Mouse (Mus musculus) neural tube, embryonic 14.5 days (tissue): Measurements from ENCODE around the gene Tmem9. TPM values are rescaled to one million over a fixed set of nuclear protein-coding genes. Genes with fewer than 3 reads are reported as not detected.
A peak's percentile ranks its signal among the peaks of the same experiment; 100 is the strongest.

ENCODE experiments used
- ATAC-seq: fragments of 200-750 bp; cut with Nextera tagmentation; 2 replicates; pipeline ENCODE4 v1.8.0; 2017; ENCODE audit warnings: low read depth, mild to moderate bottlenecking, moderate TSS enrichment, moderate library complexity
- H3K27ac ChIP-seq: fragments of 300-500 bp; sonication (generic); 2 replicates; pipeline ENCODE4 v1.5.1; 2014; ENCODE audit warnings: low read depth, mild to moderate bottlenecking, control low read depth, low read length, moderate library complexity, mixed read lengths
- H3K27me3 ChIP-seq: fragments of 300-500 bp; sonication (generic); 2 replicates; pipeline ENCODE4 v1.6.1; 2014; ENCODE audit warnings: low read length; ENCODE audit not compliant: control insufficient read depth, insufficient read depth
- H3K36me3 ChIP-seq: fragments of 300-500 bp; sonication (generic); 2 replicates; pipeline ENCODE4 v1.6.1; 2014; ENCODE audit warnings: low read length, mixed read lengths; ENCODE audit not compliant: control insufficient read depth, insufficient read depth
- H3K4me1 ChIP-seq: fragments of 300-500 bp; sonication (generic); 2 replicates; pipeline ENCODE4 v1.6.1; 2014; ENCODE audit warnings: low read length; ENCODE audit not compliant: control insufficient read depth, insufficient read depth
- H3K4me2 ChIP-seq: fragments of 300-500 bp; sonication (generic); 2 replicates; pipeline ENCODE4 v1.6.1; 2014; ENCODE audit warnings: mild to moderate bottlenecking, low read depth, low read length, control low read depth
- H3K4me3 ChIP-seq: fragments of 300-500 bp; sonication (generic); 2 replicates; pipeline ENCODE4 v1.5.1; 2014; ENCODE audit warnings: low read depth, low read length, control low read depth, mixed read lengths
- H3K9ac ChIP-seq: fragments of 300-500 bp; sonication (generic); replicated peaks from 2 replicates; pipeline ENCODE4 v1.6.1; 2014; ENCODE audit warnings: low read depth, mild to moderate bottlenecking, control low read depth, low read length, mixed read lengths
- H3K9me3 ChIP-seq: fragments of 300-500 bp; sonication (generic); 2 replicates; pipeline ENCODE4 v1.6.1; 2016; ENCODE audit warnings: low read length; ENCODE audit not compliant: control insufficient read depth
- WGBS: fragments of 180-500 bp; shearing (Covaris S2); extraction: QIAGEN DNeasy Blood & Tissue Kit; methylation state at CpG from one replicate; pipeline ENCODE4 v1.1.7; 2014; 5-methylcytosine and 5-hydroxymethylcytosine counted together
- polyA plus RNA-seq: library from polyadenylated mRNA; unstranded; fragments of >200 nt; fragmentation: Nextera tagmentation; extraction: Ambion mirVana; gene quantifications from 2 replicates; pipeline ENCODE4 v1.2.1, GENCODE M21; 2014

Tmem9 gene
- polyA plus RNA-seq: 69.9 and 115 TPM in 2 replicates

- Histone ChIP-seq H3K27ac (no peak within 1 kb of the TSS), H3K4me1 (no peaks in the 10 kb centered on the region), H3K27me3 (peaks cover 3% of the 10 kb centered on the region; the same call in 1 of the 2 replicates), H3K9ac (no peak within 1 kb of the TSS), H3K4me3 (peak within 1 kb of the TSS; percentile 22), H3K4me2 (peak within 1 kb of the TSS; percentile 57), H3K9me3 (no peaks in the 10 kb centered on the region), H3K36me3 (no peaks in the 10 kb centered on the region)
- WGBS: 4% methylated on average over 37 of the region's 37 CpGs
- peak; percentile 73; the same call in 1 of the 2 replicates for ATAC-seq
Observed at GRCm38 (mm10) chr1:136007211-136008158, at the start of gene Tmem9. TSS of gene Tmem9 (plus strand) at chr1:136008150.

DNA sequence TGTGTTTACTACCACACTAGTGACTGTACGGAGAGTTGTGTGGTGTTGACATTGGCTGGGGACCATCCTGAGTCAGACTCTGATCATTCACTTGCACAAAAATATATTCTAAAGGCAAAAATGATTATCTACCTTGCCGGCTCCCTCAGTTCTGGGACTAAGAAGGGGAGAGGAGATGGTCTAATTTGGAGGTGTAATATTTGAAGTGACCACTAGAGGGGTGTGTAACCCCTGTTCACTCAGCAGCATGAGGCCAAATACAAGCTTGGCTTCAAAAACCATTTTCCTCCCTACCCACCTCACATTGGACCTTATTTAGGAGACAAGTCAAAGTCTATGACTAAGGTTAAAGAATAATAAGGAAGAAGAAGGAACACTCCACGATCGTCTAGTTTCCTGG lies 49.5 kb upstream of the Tmem9 start:
- H3K4me2 ChIP-seq: no peak overlapping the region
- H3K27ac ChIP-seq: no peak overlapping the region
- no peaks in the 10 kb centered on the region for H3K4me1 ChIP-seq
- H3K4me3 ChIP-seq: no peak overlapping the region
- 53% methylated on average over 4 of the region's 4 CpGs for WGBS
- no peaks in the 10 kb centered on the region for H3K9me3 ChIP-seq
- H3K27me3 ChIP-seq: no peaks in the 10 kb centered on the region
- ATAC-seq: peak; percentile 49; the same call in 1 of the 2 replicates
- no peaks in the 10 kb centered on the region for H3K36me3 ChIP-seq
- H3K9ac ChIP-seq: no peak overlapping the region

- Histone ChIP-seq H3K4me1 (no peaks in the 10 kb centered on the region), H3K9ac (no peak overlapping the region), H3K36me3 (no peaks in the 10 kb centered on the region), H3K4me2 (no peak overlapping the region), H3K9me3 (no peaks in the 10 kb centered on the region), H3K27ac (no peak overlapping the region), H3K27me3 (no peaks in the 10 kb centered on the region), H3K4me3 (no peak overlapping the region)
- 75% methylated on average over 5 of the region's 5 CpGs for WGBS
- no peak for ATAC-seq
Observed at GRCm38 (mm10) chr1:135963177-135963576, 44.8 kb upstream of the Tmem9 start.

GRCm38 (mm10) chr1:135964561-135964960 lies 43.4 kb upstream of the Tmem9 start:
- no peaks in the 10 kb centered on the region for H3K36me3 ChIP-seq
- H3K4me1 ChIP-seq: no peaks in the 10 kb centered on the region
- no peak overlapping the region for H3K4me3 ChIP-seq
- ATAC-seq: no peak
- H3K4me2 ChIP-seq: no peak overlapping the region
- WGBS: 70% methylated on average over 11 of the region's 11 CpGs
- no peak overlapping the region for H3K9ac ChIP-seq
- H3K9me3 ChIP-seq: no peaks in the 10 kb centered on the region
- H3K27ac ChIP-seq: no peak overlapping the region
- H3K27me3 ChIP-seq: no peaks in the 10 kb centered on the region

GRCm38 (mm10) chr1:135967739-135968138 lies 40.2 kb upstream of the Tmem9 start:
- 80% methylated on average over 4 of the region's 4 CpGs for WGBS
- Histone ChIP-seq H3K4me3 (no peak overlapping the region), H3K27ac (no peak overlapping the region), H3K36me3 (no peaks in the 10 kb centered on the region), H3K4me2 (no peak overlapping the region), H3K9ac (no peak overlapping the region), H3K4me1 (no peaks in the 10 kb centered on the region), H3K9me3 (no peaks in the 10 kb centered on the region), H3K27me3 (no peaks in the 10 kb centered on the region)
- ATAC-seq: no peak

- no peak overlapping the region for H3K4me2 ChIP-seq
Observed at GRCm38 (mm10) chr1:135970486-135970885, 37.5 kb upstream of the Tmem9 start.

DNA sequence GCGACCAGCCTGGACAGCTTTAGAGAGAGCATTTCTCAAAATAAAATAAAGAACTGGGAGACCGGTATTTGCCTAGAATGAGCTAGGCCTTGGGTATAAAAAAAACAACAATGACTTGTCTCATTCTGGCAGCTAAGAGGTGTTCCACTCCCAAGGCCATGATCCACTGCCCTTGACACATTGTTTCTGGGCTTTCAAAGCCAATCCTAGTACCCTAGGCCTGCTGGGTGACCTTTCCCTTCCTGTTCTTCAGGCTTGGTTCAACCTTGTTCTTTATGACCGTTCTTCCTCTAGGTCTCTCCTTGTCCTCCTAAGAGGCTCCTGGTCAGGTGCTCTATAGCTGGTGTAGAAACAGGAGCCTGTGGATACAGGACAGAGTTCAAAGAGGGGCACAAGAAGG lies 35.4 kb upstream of the Tmem9 start:
- 89% methylated on average over 3 of the region's 3 CpGs for WGBS
- Histone ChIP-seq H3K9ac (no peak overlapping the region), H3K27me3 (no peaks in the 10 kb centered on the region), H3K9me3 (no peaks in the 10 kb centered on the region), H3K4me3 (no peak overlapping the region), H3K4me2 (no peak overlapping the region), H3K27ac (no peak overlapping the region), H3K4me1 (no peaks in the 10 kb centered on the region), H3K36me3 (no peaks in the 10 kb centered on the region)
- ATAC-seq: no peak

More at GRCm38 (mm10) chr1:135970486-135970885, 37.5 kb upstream of the Tmem9 start:
- 68% methylated on average over 2 of the region's 2 CpGs for WGBS
- no peaks in the 10 kb centered on the region for H3K4me1 ChIP-seq
- H3K4me3 ChIP-seq: no peak overlapping the region
- H3K27me3 ChIP-seq: no peaks in the 10 kb centered on the region
- no peaks in the 10 kb centered on the region for H3K9me3 ChIP-seq
- H3K27ac ChIP-seq: no peak overlapping the region
- H3K36me3 ChIP-seq: no peaks in the 10 kb centered on the region
- no peak overlapping the region for H3K9ac ChIP-seq
- no peak for ATAC-seq

DNA sequence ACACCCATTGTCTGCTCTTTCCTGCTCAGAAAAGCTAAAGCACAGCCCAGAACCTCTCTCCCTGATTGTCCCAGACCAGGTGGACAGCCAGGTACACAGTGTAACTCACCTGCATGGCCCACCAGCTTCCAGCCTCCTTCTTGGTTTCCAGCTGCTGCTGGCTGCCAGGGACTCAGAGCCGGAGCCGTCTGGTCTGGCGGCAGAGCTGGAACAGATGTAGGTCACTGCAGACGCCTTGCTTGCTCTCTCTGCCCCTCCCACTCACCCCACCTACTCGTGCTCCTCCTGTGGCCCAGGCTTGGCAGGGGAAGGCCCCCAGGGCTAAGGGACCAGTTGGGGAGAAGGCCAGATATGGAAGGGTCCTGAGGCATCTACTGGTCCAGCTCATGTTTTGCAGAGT lies 23.8 kb upstream of the Tmem9 start:
- Histone ChIP-seq H3K9me3 (no peaks in the 10 kb centered on the region), H3K4me2 (no peak overlapping the region), H3K4me1 (no peaks in the 10 kb centered on the region), H3K36me3 (no peaks in the 10 kb centered on the region), H3K9ac (no peak overlapping the region), H3K4me3 (no peak overlapping the region), H3K27ac (no peak overlapping the region), H3K27me3 (no peaks in the 10 kb centered on the region)
- no peak for ATAC-seq
- 55% methylated on average over 5 of the region's 5 CpGs for whole genome bisulfite sequencing

GRCm38 (mm10) chr1:135989876-135990275 lies 18.1 kb upstream of the Tmem9 start:
- Histone ChIP-seq H3K27ac (no peak overlapping the region), H3K9me3 (no peaks in the 10 kb centered on the region), H3K4me3 (no peak overlapping the region), H3K4me2 (no peak overlapping the region), H3K36me3 (no peaks in the 10 kb centered on the region), H3K4me1 (no peaks in the 10 kb centered on the region), H3K27me3 (no peaks in the 10 kb centered on the region), H3K9ac (no peak overlapping the region)
- ATAC-seq: no peak
